Mouse (Mus musculus) heart, embryonic 16.5 days (tissue): ENCODE results near the gene Crtam. TPM values are rescaled to one million over a fixed set of nuclear protein-coding genes. Genes with fewer than 3 reads are reported as not detected.

ENCODE experiments used
- ATAC-seq: fragments of 200-750 bp; cut with Nextera tagmentation; replicated peaks from 2 replicates; pipeline ENCODE4 v1.8.0; 2017; ENCODE audit warnings: moderate number of reproducible peaks; ENCODE audit not compliant: insufficient read depth, low FRiP score; ENCODE audit errors: extremely low read depth
- H3K27ac ChIP-seq: fragments of 300-500 bp; sonication (generic); 2 replicates; pipeline ENCODE4 v1.5.1; 2014; ENCODE audit warnings: mild to moderate bottlenecking, low read length, control low read depth, moderate library complexity
- H3K27me3 ChIP-seq: fragments of 300-500 bp; sonication (generic); 2 replicates; pipeline ENCODE4 v1.6.1; 2014; ENCODE audit warnings: low read length, mixed read lengths; ENCODE audit not compliant: control insufficient read depth, insufficient read depth
- H3K36me3 ChIP-seq: fragments of 300-500 bp; sonication (generic); 2 replicates; pipeline ENCODE4 v1.6.1; 2014; ENCODE audit not compliant: control insufficient read depth, insufficient read depth
- H3K4me1 ChIP-seq: fragments of 300-500 bp; sonication (generic); 2 replicates; pipeline ENCODE4 v1.6.1; 2014; ENCODE audit warnings: low read length, mixed read lengths; ENCODE audit not compliant: control insufficient read depth, insufficient read depth
- H3K4me2 ChIP-seq: fragments of 300-500 bp; sonication (generic); 2 replicates; pipeline ENCODE4 v1.6.1; 2014; ENCODE audit warnings: low read depth, mild to moderate bottlenecking, control low read depth, low read length
- H3K4me3 ChIP-seq: fragments of 300-500 bp; sonication (generic); 2 replicates; pipeline ENCODE4 v1.5.1; 2014; ENCODE audit warnings: mild to moderate bottlenecking, control low read depth, low read length
- H3K9ac ChIP-seq: fragments of 300-500 bp; sonication (generic); 2 replicates; pipeline ENCODE4 v1.6.1; 2014; ENCODE audit warnings: low read length, control low read depth
- H3K9me3 ChIP-seq: fragments of 300-500 bp; sonication (generic); replicated peaks from 2 replicates; pipeline ENCODE4 v1.6.1; 2016; ENCODE audit warnings: low read length; ENCODE audit not compliant: control insufficient read depth
- WGBS: fragments of 180-500 bp; shearing (Covaris S2); extraction: QIAGEN DNeasy Blood & Tissue Kit; methylation state at CpG from one replicate; pipeline ENCODE4 v1.1.7; 2014; 5-methylcytosine and 5-hydroxymethylcytosine counted together
- polyA plus RNA-seq: library from polyadenylated mRNA; unstranded; fragments of >200 nt; fragmentation: Nextera tagmentation; extraction: Ambion mirVana; gene quantifications from 2 replicates; pipeline ENCODE4 v1.2.1, GENCODE M21; 2015

Crtam gene
- polyA plus RNA-seq, result 0.07 TPM in 1 of 2 replicates, not detected in the other

GRCm38 (mm10) chr9:41004415-41004814, at the start of gene Crtam:
TSS of gene Crtam (minus strand) at chr9:41004628.
- H3K27me3 ChIP-seq, result no peaks in the 10 kb centered on the region
- ATAC-seq, result no peak
- no peak within 1 kb of the TSS for H3K9ac ChIP-seq
- 21% methylated on average over 4 of the region's 4 CpGs for WGBS
- no peaks in the 10 kb centered on the region for H3K36me3 ChIP-seq
- H3K4me1 ChIP-seq, result no peaks in the 10 kb centered on the region; the same call in 1 of the 2 replicates
- no peaks in the 10 kb centered on the region for H3K9me3 ChIP-seq
- H3K4me2 ChIP-seq, result no peak within 1 kb of the TSS
- no peak within 1 kb of the TSS for H3K4me3 ChIP-seq
- H3K27ac ChIP-seq, result no peak within 1 kb of the TSS

GRCm38 (mm10) chr9:41054166-41054565, 49.7 kb upstream of the Crtam start:
- H3K36me3 ChIP-seq, result no peaks in the 10 kb centered on the region
- 83% methylated on average over 9 of the region's 9 CpGs for WGBS
- H3K4me3 ChIP-seq, result no peak overlapping the region
- no peaks in the 10 kb centered on the region for H3K27me3 ChIP-seq
- H3K27ac ChIP-seq, result no peak overlapping the region
- no peak overlapping the region for H3K9ac ChIP-seq
- ATAC-seq, result no peak
- H3K4me1 ChIP-seq, result peaks cover 17% of the 10 kb centered on the region
- no peak overlapping the region for H3K4me2 ChIP-seq
- peaks cover 3% of the 10 kb centered on the region; the same call in 1 of the 2 replicates for H3K9me3 ChIP-seq

GRCm38 (mm10) chr9:41053478-41053877, 49.0 kb upstream of the Crtam start:
- no peaks in the 10 kb centered on the region for H3K27me3 ChIP-seq
- H3K4me3 ChIP-seq, result no peak overlapping the region
- H3K36me3 ChIP-seq, result no peaks in the 10 kb centered on the region
- no peak for ATAC-seq
- H3K27ac ChIP-seq, result no peak overlapping the region
- no peak overlapping the region for H3K9ac ChIP-seq
- WGBS, result 65% methylated on average over 4 of the region's 4 CpGs
- H3K4me2 ChIP-seq, result no peak overlapping the region
- H3K4me1 ChIP-seq, result peaks cover 14% of the 10 kb centered on the region
- peaks cover 3% of the 10 kb centered on the region; the same call in 1 of the 2 replicates for H3K9me3 ChIP-seq

GRCm38 (mm10) chr9:41051080-41051932, 46.9 kb upstream of the Crtam start:
- Histone ChIP-seq H3K9ac (no peak overlapping the region), H3K27me3 (no peaks in the 10 kb centered on the region), H3K9me3 (peaks cover 3% of the 10 kb centered on the region; the same call in 1 of the 2 replicates), H3K4me2 (no peak overlapping the region), H3K27ac (no peak overlapping the region), H3K4me1 (peaks cover 14% of the 10 kb centered on the region), H3K36me3 (no peaks in the 10 kb centered on the region), H3K4me3 (no peak overlapping the region)
- WGBS, result 44% methylated on average over 11 of the region's 11 CpGs
- no peak for ATAC-seq

GRCm38 (mm10) chr9:41050331-41051079, 46.1 kb upstream of the Crtam start:
- no peak for ATAC-seq
- no peaks in the 10 kb centered on the region for H3K27me3 ChIP-seq
- H3K4me2 ChIP-seq, result no peak overlapping the region
- H3K4me3 ChIP-seq, result no peak overlapping the region
- peaks cover 3% of the 10 kb centered on the region; the same call in 1 of the 2 replicates for H3K9me3 ChIP-seq
- H3K9ac ChIP-seq, result no peak overlapping the region
- peaks cover 14% of the 10 kb centered on the region for H3K4me1 ChIP-seq
- no peaks in the 10 kb centered on the region for H3K36me3 ChIP-seq
- no peak overlapping the region for H3K27ac ChIP-seq
- 46% methylated on average over 12 of the region's 12 CpGs for WGBS

GRCm38 (mm10) chr9:41049282-41049681, 44.9 kb upstream of the Crtam start:
- WGBS, result 59% methylated on average over 7 of the region's 7 CpGs
- Histone ChIP-seq H3K4me1 (peaks cover 14% of the 10 kb centered on the region), H3K4me2 (no peak overlapping the region), H3K27ac (no peak overlapping the region), H3K4me3 (no peak overlapping the region), H3K27me3 (no peaks in the 10 kb centered on the region), H3K9ac (no peak overlapping the region), H3K36me3 (no peaks in the 10 kb centered on the region), H3K9me3 (peaks cover 3% of the 10 kb centered on the region; the same call in 1 of the 2 replicates)
- no peak for ATAC-seq

- 60% methylated on average over 3 of the region's 3 CpGs for WGBS
- H3K4me1 ChIP-seq, result peaks cover 14% of the 10 kb centered on the region
- H3K36me3 ChIP-seq, result no peaks in the 10 kb centered on the region
- no peak overlapping the region for H3K27ac ChIP-seq
- H3K27me3 ChIP-seq, result no peaks in the 10 kb centered on the region
- H3K4me3 ChIP-seq, result no peak overlapping the region
- no peak overlapping the region for H3K9ac ChIP-seq
- ATAC-seq, result no peak
- peaks cover 2% of the 10 kb centered on the region; the same call in 1 of the 2 replicates for H3K9me3 ChIP-seq
- no peak overlapping the region for H3K4me2 ChIP-seq
These were observed 44.4 kb upstream of the Crtam start for GRCm38 (mm10) chr9:41048820-41049219.

- no peaks in the 10 kb centered on the region for H3K9me3 ChIP-seq
- 92% methylated on average over 7 of the region's 7 CpGs for WGBS
- peaks cover 14% of the 10 kb centered on the region for H3K4me1 ChIP-seq
- no peak overlapping the region for H3K4me2 ChIP-seq
- ATAC-seq, result no peak
- no peak overlapping the region for H3K4me3 ChIP-seq
- H3K27me3 ChIP-seq, result no peaks in the 10 kb centered on the region
- no peaks in the 10 kb centered on the region for H3K36me3 ChIP-seq
- H3K9ac ChIP-seq, result no peak overlapping the region
- no peak overlapping the region for H3K27ac ChIP-seq
These were observed 43.8 kb upstream of the Crtam start for GRCm38 (mm10) chr9:41048216-41048615.

GRCm38 (mm10) chr9:41047654-41048053, 43.2 kb upstream of the Crtam start:
- 90% methylated on average over 2 of the region's 2 CpGs for WGBS
- no peaks in the 10 kb centered on the region for H3K36me3 ChIP-seq
- no peak overlapping the region for H3K27ac ChIP-seq
- H3K4me2 ChIP-seq, result no peak overlapping the region
- H3K9ac ChIP-seq, result no peak overlapping the region
- H3K4me3 ChIP-seq, result no peak overlapping the region
- ATAC-seq, result no peak
- no peaks in the 10 kb centered on the region for H3K27me3 ChIP-seq
- H3K9me3 ChIP-seq, result no peaks in the 10 kb centered on the region
- peaks cover 14% of the 10 kb centered on the region for H3K4me1 ChIP-seq
